In genomic region chr5:140647031-140647760, GRCm38 (mm10) we compare ENCODE assay signal across 8 mouse cellular contexts. TPM values are rescaled to one million over a fixed set of nuclear protein-coding genes. Genes with fewer than 3 reads are reported as not detected.
DNase-seq lines count a peak whose midpoint lies in the region; ATAC-seq and TF ChIP-seq lines count a peak whose summit lies in the region.

No protein-coding gene starts in this region.

- no peaks in the 10 kb centered on the region for H3K27me3 ChIP-seq in limb, embryonic 12.5 days
- H3K27me3 ChIP-seq in stomach, embryonic 15.5 days (replicated peaks): no peaks in the 10 kb centered on the region

- H3K36me3 ChIP-seq in limb, embryonic 12.5 days: peaks cover 38% of the 10 kb centered on the region
- peaks cover 8% of the 10 kb centered on the region; the same call in 1 of the 2 replicates for H3K36me3 ChIP-seq in stomach, embryonic 15.5 days

- H3K4me2 ChIP-seq in limb, embryonic 12.5 days: peak overlapping the region; percentile 97
- H3K4me2 ChIP-seq in stomach, embryonic 15.5 days: peak overlapping the region; percentile 84

- H3K9ac ChIP-seq in limb, embryonic 12.5 days (replicated peaks): peak overlapping the region; percentile 99
- peak overlapping the region; percentile 98; the same call in 1 of the 2 replicates for H3K9ac ChIP-seq in stomach, embryonic 15.5 days

- peak overlapping the region; percentile 66 for H3K27ac ChIP-seq in embryonic fibroblast, embryonic 13.5 days (ENCODE audit: insufficient read depth, low read length)
- H3K27ac ChIP-seq in limb, embryonic 12.5 days: peak overlapping the region; percentile 88; the same call in 1 of the 2 replicates
- peak overlapping the region; percentile 88; the same call in 1 of the 2 replicates for H3K27ac ChIP-seq in stomach, embryonic 15.5 days

- H3K9me3 ChIP-seq in limb, embryonic 12.5 days: no peaks in the 10 kb centered on the region
- H3K9me3 ChIP-seq in stomach, embryonic 15.5 days: no peaks in the 10 kb centered on the region

- peak overlapping the region; percentile 84 for H3K4me3 ChIP-seq in embryonic fibroblast, embryonic 13.5 days (ENCODE audit: insufficient read depth, low read length)
- H3K4me3 ChIP-seq in limb, embryonic 12.5 days (replicated peaks): peak overlapping the region; percentile 96
- H3K4me3 ChIP-seq in stomach, embryonic 15.5 days (replicated peaks): peak overlapping the region; percentile 99

- no peak for TF ChIP-seq CTCF in embryonic fibroblast, embryonic 13.5 days (IDR thresholded peaks at IDR 0.05; ENCODE audit: borderline replicate concordance, insufficient read depth, low read length)

- 66% methylated on average over 13 of the region's 13 CpGs for WGBS in limb, embryonic 12.5 days
- 58% methylated on average over 13 of the region's 13 CpGs for WGBS in stomach, embryonic 15.5 days

- ATAC-seq in limb, embryonic 12.5 days (ENCODE audit: insufficient number of reproducible peaks, insufficient read depth, low FRiP score, low TSS enrichment, low read depth): no peak
- no peak for ATAC-seq in stomach, embryonic 15.5 days (ENCODE audit: insufficient read depth, low FRiP score, low read depth)

- peaks cover 4% of the 10 kb centered on the region; the same call in 1 of the 2 replicates for H3K4me1 ChIP-seq in embryonic fibroblast, embryonic 13.5 days (ENCODE audit: control insufficient read depth, insufficient read depth, low read length)
- peaks cover 58% of the 10 kb centered on the region for H3K4me1 ChIP-seq in limb, embryonic 12.5 days (replicated peaks)
- H3K4me1 ChIP-seq in stomach, embryonic 15.5 days: peaks cover 57% of the 10 kb centered on the region

- DNase-seq in adrenal gland, adult (ENCODE audit: inconsistent age in 2 of 2, low spot score in 1 of 2): peak; percentile 60 to 78
- DNase-seq in adrenal gland, adult 18-20 months (ENCODE audit: low spot score in 2 of 2): no peak
- DNase-seq in left cerebral cortex, adult 18-20 months (ENCODE audit: low spot score in 2 of 2): peak; percentile 70 to 79
- DNase-seq in left cerebral cortex, adult 11 months (ENCODE audit: low spot score): no peak
- DNase-seq in ovary, postnatal 10 days (ENCODE audit: low spot score): no peak

- TF ChIP-seq POLR2A in embryonic fibroblast, embryonic 13.5 days (IDR thresholded peaks at IDR 0.05; ENCODE audit: low read depth, low read length): peak; percentile 43; the same call in 1 of the 2 replicates

RNA-seq across cellular contexts. Expression of gene Ttyh3, which starts 1.6 kb away (rescaled TPM):
- total RNA-seq in adrenal gland, adult 18-20 months (2021): 10 to 100 TPM; 26.5 to 70.6 TPM
- 100 to 1,000 TPM; 202 to 209 TPM for total RNA-seq in left cerebral cortex, adult 18-20 months (2021)
- 79.6 and 95.0 TPM in 2 replicates for polyA plus RNA-seq in embryonic fibroblast, embryonic 13.5 days (2011; ENCODE audit: insufficient read length, low read depth, missing spikeins)
- 48.8 and 58.0 TPM in 2 replicates for polyA plus RNA-seq in limb, embryonic 12.5 days (2016; fragmentation: Nextera tagmentation; extraction: Ambion mirVana)
- 31.9 and 38.0 TPM in 2 replicates for polyA plus RNA-seq in stomach, embryonic 15.5 days (2015; fragmentation: Nextera tagmentation; extraction: Ambion mirVana)

RNA-seq across cellular contexts. Expression of gene Lfng, which starts 40.1 kb away (rescaled TPM):
- 10 to 100 TPM in 1 of 2 experiments, 1 to 10 TPM in 1; 9.8 to 12.3 TPM for total RNA-seq in adrenal gland, adult 18-20 months (2021)
- total RNA-seq in left cerebral cortex, adult 18-20 months (2021): 10 to 100 TPM; 17.0 to 17.1 TPM
- polyA plus RNA-seq in embryonic fibroblast, embryonic 13.5 days (2011; ENCODE audit: insufficient read length, low read depth, missing spikeins): 7.1 and 8.2 TPM in 2 replicates
- 10.3 and 10.8 TPM in 2 replicates for polyA plus RNA-seq in limb, embryonic 12.5 days (2016; fragmentation: Nextera tagmentation; extraction: Ambion mirVana)
- 24.5 and 25.6 TPM in 2 replicates for polyA plus RNA-seq in stomach, embryonic 15.5 days (2015; fragmentation: Nextera tagmentation; extraction: Ambion mirVana)

RNA-seq across cellular contexts. Expression of gene Iqce, which starts 55.0 kb away (rescaled TPM):
- total RNA-seq in adrenal gland, adult 18-20 months (2021): 10 to 100 TPM; 11.4 to 14.3 TPM
- 10 to 100 TPM; 46.5 to 55.3 TPM for total RNA-seq in left cerebral cortex, adult 18-20 months (2021)
- polyA plus RNA-seq in embryonic fibroblast, embryonic 13.5 days (2011; ENCODE audit: insufficient read length, low read depth, missing spikeins): 25.5 and 27.9 TPM in 2 replicates
- polyA plus RNA-seq in limb, embryonic 12.5 days (2016; fragmentation: Nextera tagmentation; extraction: Ambion mirVana): 26.0 and 28.8 TPM in 2 replicates
- polyA plus RNA-seq in stomach, embryonic 15.5 days (2015; fragmentation: Nextera tagmentation; extraction: Ambion mirVana): 20.3 and 21.1 TPM in 2 replicates

RNA-seq across cellular contexts. Expression of gene Brat1, which starts 57.6 kb away (rescaled TPM):
- 10 to 100 TPM; 12.7 to 14.9 TPM for total RNA-seq in adrenal gland, adult 18-20 months (2021)
- total RNA-seq in left cerebral cortex, adult 18-20 months (2021): 10 to 100 TPM; 17.6 to 17.8 TPM
- polyA plus RNA-seq in embryonic fibroblast, embryonic 13.5 days (2011; ENCODE audit: insufficient read length, low read depth, missing spikeins): 10.2 and 12.4 TPM in 2 replicates
- 22.4 and 23.5 TPM in 2 replicates for polyA plus RNA-seq in limb, embryonic 12.5 days (2016; fragmentation: Nextera tagmentation; extraction: Ambion mirVana)
- polyA plus RNA-seq in stomach, embryonic 15.5 days (2015; fragmentation: Nextera tagmentation; extraction: Ambion mirVana): 18.7 and 20.4 TPM in 2 replicates

Comparison
In these comparisons a context has a peak if more than half of its experiments do, and no peak if none do; other contexts are left out.
1. DNase-seq: peak in adrenal gland, adult (2 of 2) and left cerebral cortex, adult 18-20 months (2 of 2); none in adrenal gland, adult 18-20 months (0 of 2), left cerebral cortex, adult 11 months (single experiment) and ovary, postnatal 10 days (single experiment).
2. Peak in every context shown above with its lines, with median percentiles within 50 percentile points of each other: H3K27ac ChIP-seq and H3K4me3 ChIP-seq.